Mouse (Mus musculus): ENCODE data around the gene Sstr3. TPM values are rescaled to one million over a fixed set of nuclear protein-coding genes. Genes with fewer than 3 reads are reported as not detected.
A peak's percentile ranks its signal among the peaks of the same experiment; 100 is the strongest.

Gene Sstr3
- total RNA-seq, 1 experiment from 2014 or later = 0.58 TPM

DNA sequence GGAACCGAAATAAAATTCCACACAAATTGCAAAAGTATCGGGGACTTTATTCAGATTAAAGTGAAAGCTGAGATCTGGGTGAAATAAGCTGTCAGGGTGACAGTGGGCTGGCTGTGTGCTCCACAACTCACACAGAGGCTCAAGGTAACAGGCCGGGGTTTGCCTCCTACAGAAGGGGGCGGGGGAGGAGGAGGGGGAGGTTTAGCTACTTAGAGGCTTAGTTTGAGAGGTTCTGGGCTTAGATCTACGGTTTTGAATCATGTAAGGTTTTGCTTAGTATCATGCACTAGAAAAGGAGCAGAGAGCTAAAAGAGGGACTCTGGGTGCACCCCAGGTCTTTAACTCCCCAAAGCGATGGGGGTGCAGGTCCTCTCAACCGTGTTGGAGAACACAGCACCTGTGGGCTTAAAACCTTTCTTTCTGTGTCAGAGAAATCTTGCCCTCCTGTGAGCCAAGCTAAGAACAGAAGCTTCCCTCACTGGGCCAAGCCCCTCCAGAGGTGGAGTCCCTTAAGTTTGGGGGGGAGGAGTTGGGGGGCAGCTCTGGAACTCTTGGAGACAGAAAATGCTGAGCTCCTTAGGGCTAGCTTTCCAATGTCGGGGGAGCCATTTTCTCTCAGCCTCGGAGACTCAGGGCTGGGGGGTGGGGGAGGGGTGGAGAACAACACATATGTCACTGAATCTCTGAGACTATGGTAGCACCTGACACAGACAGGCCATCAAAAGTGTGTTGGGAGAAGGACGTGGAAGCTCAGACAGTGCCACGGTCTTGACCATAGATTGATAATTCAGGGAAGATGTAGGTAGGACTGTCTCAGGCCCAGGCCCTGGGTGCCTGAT lies 14.9 kb upstream of the Sstr3 start:
- no peak for DNase-seq

DNA sequence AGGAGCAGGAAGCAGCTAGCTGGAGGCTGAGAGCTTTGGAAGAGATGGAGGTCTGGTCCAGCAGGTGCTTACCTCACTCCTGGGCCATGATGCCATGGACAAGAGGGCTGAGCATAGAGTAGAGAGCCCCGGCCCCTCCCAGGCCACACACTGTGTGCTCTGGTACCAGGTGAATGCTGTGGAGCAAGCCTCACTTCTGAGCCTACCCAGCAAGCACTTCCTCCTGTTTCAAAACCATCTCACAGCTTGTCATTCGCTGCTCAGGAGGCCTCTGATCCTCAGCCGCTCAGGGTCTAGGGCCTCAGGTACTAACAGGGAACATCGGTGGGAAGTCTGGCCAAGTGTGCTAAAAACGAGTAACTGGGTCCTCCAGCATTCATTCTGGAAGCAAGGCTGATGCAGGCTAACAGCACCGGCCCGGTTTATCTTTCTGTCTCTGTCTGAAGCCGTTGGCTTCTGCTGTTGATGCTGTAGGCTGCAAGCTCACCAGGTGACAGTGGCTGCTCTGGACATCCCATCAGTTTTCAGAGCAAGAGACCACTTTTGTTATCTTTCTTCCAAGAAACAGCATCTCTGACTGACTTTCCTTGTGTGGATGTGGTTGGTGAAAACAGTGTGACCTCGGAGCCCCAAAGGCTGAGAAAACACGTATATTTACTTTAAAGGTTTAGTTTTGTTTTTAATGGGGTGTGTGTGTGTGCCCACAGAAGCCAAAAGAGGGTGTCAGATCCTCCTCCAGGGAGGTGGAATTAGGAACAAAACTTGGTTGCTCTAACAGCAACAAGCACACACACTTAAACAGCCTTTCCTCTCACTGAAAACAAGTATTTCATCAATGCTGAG lies 13.4 kb upstream of the Sstr3 start:
- no peak for DNase-seq

DNA sequence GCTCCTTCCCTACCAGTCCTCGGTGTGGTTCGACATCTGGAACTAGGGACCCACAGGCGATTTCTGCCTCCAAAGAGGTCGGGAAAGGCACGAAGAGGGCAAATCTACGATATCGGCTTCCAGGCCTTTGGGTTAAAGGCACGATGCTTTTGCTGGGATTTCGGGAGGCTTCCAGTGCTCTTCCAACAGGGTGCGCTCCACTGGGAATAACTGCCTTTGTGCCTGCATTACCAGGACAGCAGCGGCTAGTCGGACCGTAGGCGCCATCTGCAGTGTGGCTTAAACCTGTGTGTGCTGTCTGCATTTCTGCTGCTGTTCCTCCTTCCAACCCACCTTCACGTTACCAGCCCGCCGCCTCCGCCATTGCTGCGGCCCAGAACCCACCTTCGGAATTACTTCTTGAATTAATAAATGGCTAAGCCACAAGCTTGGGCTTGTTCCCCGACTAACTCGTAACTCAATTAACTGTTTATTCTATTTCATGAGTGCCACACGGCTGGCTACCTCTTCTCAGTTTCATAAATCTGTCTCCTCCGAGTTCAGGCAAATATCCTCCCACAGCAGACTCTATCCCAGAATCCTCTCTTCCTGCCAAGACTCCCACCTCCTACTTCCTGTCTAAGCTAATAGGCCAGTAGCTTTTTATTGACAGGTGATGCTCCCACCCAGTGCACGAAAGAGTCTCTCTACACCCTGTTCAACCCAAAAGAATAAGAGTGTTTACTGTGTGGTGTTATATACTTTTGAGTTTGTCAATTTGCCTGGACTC lies 10.2 kb upstream of the Sstr3 start:
- DNase-seq = no peak

DNA sequence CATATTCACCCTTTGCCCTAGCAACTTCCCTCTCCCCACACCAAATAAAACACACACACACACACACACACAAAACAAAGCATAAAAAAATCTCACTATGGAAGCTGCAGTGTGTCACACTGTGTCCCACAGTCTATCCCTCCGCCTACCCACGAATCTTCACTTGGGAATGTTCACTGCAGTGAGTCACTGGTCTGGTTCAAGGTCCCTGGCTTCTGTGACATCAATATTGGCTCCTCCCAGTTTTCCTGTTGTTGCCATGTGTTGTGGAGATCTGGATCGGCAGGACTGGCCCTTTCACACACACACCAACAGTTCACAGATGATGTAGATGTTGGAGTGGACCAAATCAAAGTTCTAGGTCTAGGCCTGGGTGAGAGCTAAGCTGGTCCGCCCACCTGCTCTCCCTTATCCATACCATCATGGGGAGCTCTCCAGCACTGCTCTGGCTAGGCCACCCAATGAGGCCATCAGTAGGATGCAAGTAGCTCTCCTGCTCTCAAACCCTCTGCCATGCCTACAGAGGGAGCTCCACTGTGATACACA lies 4.8 kb upstream of the Sstr3 start:
- DNase-seq = peak; percentile 46

DNA sequence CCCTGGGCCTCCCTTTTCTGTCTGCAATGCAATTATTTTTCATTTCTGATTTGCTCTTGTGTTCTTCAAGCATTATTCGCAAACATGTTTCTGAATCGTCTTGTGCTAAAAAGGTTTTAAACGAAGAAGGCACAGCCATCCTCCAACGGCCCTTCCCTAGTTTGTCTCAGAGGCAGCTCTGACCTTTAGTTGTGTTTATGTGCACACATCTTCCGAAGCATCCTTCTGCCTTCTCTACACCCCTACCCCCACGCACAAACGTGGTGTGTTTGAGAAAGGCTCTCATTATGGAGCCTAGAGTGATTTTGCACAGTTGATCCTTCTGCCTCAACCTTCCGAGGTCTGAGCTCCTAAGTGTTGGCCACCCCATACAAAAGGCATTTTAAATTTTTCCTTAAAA lies 4.2 kb upstream of the Sstr3 start:
- no peak for DNase-seq

DNA sequence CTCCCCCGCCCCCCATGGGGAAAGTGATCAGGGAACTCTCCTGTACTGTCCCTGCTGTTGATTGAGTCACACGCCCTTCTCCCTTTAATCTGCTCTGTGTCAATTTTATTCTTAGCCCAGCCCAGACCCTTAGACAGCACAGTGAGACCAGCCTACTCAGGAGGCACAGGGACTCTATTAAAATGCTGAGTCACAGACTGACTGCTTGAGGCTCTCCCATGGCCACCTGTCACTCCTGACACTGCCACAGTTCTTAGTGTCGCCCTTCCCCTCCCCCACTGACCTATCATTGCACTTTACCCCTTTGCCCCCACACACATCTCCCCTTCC lies 3.8 kb upstream of the Sstr3 start:
- DNase-seq = no peak

DNA sequence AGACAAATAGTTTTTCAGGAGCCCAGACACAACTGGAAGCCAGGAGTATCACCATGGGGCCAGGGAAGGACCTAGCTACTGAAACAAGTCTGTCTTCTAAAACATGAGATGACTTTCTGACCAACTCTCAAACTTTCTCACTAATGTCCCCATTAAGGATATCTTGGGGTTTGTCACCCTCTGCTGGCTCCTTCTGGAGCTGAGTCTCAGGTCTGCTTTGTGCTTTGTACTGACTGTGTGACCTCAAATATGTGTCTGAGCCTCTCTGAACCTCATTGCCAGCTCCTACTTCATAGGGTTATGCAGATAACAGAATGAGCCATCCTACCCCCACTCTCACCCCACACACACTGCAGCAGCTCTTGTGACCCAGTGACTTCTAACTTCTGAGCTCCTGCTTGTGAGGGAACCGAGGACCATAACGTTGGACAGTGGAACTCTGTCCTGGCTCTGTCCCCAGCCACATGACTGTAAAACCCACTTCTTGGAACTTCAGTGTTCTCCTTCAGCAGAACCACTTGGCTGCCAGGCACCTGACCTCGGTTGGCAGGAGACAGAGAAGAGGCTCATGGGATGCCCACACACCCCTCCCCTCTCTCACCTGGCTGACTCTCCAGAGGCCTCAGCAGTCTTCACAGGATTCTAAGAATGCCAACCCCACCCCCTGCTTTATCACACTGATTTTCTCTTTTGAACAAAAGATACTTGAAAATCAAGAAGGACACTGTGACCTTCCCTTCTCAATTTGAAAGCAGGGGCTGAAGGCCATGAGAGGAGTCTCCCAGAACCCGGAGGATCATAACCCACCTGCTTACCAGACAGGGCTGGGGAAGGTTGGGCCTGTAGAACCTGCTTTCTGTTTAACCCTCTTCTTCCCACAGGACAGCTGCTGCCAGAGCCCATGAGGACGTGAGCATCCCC lies 3.2 kb upstream of the Sstr3 start:
- peak; percentile 44 for DNase-seq

DNA sequence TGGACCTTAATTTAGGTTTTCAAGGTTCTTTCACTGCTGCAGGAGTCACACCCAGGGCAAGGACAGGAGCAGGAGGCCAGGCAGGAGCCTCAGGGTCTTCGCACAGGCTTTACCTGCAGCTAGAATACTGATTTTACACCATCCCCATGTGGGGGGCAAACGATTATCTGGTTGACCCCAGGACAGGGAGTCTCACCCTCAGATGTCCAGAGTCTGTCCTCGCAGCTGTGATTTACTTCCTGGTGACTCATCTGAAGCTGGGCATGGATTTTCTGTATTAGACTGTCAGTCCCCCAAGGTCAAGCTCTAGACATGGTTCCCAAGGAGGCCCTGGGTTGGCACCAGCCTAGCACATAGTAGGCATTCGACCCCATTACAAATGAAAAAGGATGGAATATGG lies 1.6 kb upstream of the Sstr3 start:
- DNase-seq = no peak

DNA sequence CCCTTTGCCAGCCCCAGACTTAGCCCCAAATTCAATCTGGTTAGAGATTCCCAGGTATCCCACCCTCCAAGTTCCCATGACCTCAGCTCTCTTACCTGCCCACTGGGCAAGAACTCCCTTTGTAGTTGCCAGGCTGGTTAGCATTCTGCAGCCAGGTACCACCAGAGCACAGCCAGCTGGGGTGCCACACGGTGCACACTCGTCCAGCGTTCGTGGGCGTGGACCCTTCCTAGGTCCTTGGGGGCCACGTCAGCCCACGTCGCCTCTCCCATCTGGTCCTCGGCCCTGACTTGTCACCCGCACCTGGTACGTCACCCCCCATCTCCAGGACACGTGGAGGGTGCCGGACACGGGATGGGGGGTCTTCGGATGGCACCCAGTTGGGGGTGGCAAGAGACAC lies 444 bp downstream of the Sstr3 start:
- DNase-seq = no peak

DNA sequence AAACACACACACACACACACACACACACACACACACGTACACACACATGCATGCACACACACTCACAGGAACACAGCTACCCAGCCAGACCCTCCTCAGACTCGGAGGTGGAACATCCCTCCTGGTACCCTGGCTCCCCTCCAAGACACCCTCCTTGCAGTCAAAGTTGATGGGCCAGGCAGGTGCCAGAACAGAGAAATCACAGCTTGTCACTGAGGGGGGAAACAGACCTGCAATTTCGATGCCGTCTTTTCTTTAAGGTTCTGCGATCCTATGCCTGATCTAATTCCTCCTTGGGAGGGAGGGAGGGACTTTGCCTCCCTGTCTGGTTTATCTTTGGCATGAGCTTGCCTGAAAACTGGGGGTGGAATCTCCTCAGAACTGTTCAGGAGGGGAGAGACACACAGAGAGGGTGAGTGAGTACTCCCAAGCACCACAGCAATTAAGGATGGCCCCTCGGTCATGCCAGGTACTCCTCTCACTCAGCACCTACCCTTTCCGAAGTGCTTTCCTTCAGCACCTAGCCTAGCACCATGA lies 1.6 kb downstream of the Sstr3 start:
- no peak for DNase-seq

DNA sequence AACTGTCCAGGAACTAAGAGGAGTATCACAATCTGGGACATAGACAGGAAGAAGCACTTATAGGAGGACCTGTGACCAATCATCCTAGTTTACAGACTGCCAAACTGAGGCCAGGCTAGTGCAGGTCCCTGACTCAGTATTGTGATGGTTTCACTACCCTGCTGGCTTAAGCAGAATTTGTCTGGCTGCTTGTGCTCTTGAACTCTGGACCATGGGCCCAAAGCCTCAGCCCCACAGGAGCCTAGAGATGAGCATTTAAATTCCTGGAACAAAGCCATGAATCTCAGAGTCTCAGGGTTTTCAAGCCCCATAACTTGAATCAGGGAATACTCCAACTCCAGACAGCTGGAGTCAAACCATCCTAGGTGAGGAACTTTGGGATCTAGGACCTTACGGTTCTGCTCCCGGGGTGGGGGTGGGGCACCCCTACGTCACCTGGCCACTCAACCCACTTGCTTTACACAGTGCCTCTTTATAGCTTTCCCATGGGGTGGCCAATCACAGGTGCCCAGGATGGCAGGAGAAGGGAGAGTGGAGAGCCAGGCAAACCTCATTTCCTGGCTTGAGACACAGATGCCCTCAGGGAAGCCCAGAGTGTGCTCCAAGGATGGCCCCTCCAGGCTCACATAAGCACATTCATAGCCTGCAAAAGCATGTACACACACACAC lies 2.3 kb downstream of the Sstr3 start:
- no peak for DNase-seq

DNA sequence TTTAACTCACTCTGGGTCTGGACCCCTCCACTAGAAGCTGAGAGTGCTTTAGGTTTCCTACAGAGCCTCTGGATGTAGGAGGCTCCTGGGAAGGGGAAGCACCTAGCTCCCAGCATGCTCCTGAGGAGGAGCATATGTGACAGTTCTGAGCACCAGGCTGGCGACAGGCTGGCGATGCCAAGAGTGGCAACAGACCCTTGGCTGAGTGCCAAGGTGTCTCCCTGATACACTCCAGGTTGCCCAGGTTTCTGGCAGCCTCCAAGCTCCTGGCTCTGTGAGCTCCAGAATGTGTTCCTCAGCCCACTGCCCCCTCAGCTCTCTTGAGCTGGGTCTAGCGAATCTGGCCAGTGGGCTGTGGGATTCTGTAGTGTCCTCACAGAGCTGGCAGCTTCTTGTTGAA lies 2.9 kb downstream of the Sstr3 start:
- no peak for DNase-seq

DNA sequence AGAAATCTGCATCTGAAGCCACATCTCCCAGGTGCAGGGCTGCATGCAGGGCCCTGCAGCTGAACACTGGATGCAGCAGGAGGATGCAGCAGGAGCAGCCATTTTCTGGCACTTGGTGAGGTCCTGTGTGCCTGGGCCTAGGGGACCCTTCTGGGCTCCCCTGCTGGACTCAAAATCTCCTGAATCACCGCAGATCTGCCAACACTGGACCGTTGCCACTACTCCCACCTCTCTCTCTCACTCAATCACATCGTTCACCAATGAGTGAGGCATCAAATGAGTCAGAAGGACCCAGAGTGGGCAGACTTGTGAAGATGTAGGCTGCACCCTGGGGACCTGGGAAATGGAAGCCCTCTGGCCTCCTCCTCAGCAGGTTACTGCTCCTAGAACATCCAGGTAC lies 3.4 kb downstream of the Sstr3 start:
- no peak for DNase-seq

DNA sequence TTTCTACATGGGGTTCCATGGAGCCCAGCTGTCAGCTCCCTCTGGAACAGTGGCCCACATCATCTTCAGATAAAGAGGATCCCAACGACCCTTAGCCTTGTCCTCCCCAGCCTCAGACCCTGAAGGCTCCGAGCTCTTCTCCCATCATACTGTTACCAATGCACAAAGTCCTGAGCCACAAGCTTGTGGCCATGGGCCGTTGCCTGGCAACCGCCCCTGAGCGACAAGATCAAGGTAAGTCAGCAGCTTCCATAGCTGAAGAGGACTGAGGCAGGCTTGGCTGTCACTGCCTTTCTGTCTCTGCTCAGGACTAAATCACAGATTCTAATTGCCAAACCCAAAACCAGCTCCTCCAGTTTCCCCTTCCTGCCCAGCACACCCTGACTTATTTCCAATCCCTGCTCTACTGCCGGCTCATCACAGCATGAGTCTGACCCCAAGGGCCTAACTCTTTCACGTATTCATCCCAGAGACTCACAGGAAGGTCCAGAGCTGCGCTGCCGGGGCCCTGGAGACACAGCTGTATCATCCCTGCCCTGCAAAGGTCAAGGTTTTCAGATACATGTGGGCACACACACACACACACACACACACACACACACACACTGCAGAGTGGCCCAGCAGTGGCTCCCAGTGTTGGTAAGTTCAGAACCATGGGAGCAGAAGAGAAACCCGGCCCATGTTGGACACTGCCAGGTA lies 8.6 kb downstream of the Sstr3 start:
- DNase-seq = no peak

DNA sequence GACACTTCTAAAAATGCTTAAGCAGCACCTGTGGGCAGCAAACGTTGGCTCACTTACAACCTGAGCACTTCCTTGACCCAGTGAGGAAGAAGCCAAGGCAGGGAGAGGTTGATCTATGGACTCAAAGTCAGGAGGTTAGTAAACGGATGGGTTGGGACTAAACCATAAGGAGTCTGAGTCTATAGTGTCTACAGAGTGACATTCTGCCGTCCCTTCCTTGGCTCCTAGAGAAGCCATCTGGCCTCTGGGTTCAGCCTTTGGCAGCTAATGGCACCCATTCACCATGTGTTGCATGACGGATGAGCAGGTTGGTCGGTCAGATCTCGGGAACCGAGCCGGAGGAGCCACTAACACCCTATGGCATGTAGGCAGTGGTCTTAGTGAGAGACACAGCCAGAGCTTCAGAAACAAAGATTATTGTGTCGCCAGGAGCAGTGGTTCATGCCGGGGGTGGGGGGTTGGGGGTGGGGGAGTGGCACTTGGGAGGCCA lies 11.1 kb downstream of the Sstr3 start:
- no peak for DNase-seq

DNA sequence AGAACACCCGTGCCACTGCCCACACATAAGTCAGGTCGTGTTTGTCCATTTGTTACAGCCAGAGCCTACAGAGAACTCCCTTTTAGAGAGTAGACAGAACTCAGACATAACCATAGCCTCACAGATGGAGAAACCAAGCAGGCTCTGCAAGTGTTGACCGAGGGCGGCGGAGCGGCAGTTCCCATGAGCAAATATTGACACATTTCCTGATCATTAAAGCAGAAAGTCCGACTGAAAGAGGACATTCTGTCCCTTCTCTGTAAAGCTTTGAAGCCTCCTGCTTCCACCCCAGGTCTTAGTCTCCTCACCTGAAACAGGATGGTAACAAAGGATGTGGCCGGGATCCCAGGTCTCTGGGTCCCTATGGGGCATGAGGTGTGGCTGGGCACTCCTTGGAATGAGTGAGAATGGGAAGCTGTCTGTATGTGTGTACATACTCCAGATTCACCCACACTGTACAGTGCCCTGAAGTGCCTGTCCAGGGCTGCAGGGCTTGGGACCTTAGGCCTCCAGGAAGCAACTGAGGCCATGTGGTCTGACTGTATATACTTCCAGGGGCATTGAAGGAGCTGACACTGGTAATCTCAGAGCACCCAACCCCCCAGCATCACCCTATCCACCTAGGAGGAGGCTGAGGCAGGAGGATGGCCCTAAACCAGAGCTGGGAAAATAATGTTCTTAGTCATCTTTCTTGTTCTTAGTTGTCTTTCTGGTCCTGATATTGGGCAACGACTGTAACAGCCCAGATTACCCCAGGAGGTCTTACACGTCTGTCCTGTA lies 11.7 kb downstream of the Sstr3 start:
- DNase-seq = no peak

DNA sequence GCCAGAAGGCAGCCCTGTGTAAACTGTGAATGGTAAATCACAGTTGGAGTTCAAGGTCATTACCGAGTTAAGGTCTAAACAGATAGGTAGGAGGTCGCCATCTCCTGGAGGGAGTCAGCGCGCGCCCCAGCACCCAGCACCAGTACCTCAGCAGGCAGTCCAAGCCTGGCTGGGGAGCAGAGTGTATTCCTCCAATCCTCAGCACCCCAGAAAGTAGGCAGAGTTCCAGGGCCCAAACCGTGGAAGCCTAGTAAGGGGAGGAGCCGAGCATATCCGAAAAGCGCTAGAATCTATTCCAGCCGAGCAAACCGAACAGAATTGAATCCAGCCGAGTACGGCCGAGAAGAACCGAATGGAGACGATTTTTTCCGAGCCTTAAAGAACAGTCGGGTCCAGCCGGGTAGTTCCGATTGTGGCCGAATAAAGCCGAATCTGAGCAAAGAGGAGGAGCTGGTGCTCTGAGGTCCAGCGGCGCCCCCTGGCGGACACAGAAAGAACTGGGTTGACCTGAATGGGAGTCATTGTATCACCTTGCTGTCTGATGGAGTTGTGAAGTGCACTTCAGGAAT lies 12.5 kb downstream of the Sstr3 start:
- peak; percentile 98 for DNase-seq

DNA sequence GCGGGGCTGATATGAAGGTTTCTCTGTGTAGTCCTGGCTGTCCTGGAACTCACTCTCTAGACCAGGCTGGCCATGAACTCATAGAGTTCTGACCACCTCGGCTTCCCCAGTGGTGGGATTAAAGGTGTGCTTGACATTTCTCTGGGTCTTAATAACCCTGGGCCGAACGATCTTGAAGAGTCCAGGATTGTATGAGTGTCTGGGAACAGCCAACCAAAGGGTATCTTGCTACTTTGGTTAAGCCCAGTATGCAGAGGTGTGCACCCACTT lies 13.1 kb downstream of the Sstr3 start:
- DNase-seq = no peak

All from adrenal gland, postnatal 25 days (tissue).